24 mouse cellular contexts compared by ENCODE assay signal in genomic region chr13:106699957-106700356, GRCm38 (mm10).
DNase-seq lines count a peak whose midpoint lies in the region; ATAC-seq lines count a peak whose summit lies in the region.
"Had no signal": no experiment of that assay in that cellular context is flagged by ENCODE, and none has a peak within 500 bp of the region (broad histone marks: within the 10 kb centered on the region; RNA-seq: fewer than 3 reads in every experiment).

No protein-coding gene starts in this region.

- H3K27me3 ChIP-seq in megakaryocyte, embryonic 14.5 days (replicated peaks) = no peaks in the 10 kb centered on the region
- H3K27me3 ChIP-seq: embryonic facial prominence, embryonic 12.5 days; heart, embryonic 15.5 days; hindbrain, embryonic 12.5 days; midbrain, embryonic 13.5 days had no signal

- H3K9me3 ChIP-seq in megakaryocyte, embryonic 14.5 days = peaks cover 13% of the 10 kb centered on the region; the same call in 1 of the 2 replicates
- H3K9me3 ChIP-seq: embryonic facial prominence, embryonic 12.5 days; heart, embryonic 10.5 days; heart, embryonic 15.5 days; hindbrain, embryonic 12.5 days; midbrain, embryonic 13.5 days had no signal

- DNase-seq in frontal cortex, postnatal 14 days (ENCODE audit: low spot score in 2 of 2) = no peak
- no peak for DNase-seq in testis, postnatal 14 days (ENCODE audit: low spot score)
- no peak for DNase-seq in adrenal gland, postnatal 10 days
- DNase-seq: adrenal gland, postnatal 36 days; B cell, adult 2 months; cerebellum, adult 8-10 months; cerebellum, postnatal 36 days; embryo, embryonic 11 days; gastrocnemius, postnatal 25 days; heart, adult 11 months; kidney, adult 11 months; kidney, postnatal 10 days; liver; lung, embryonic 14.5 days; lung, postnatal 14 days had no signal

- peak overlapping the region; percentile 42 for H3K4me3 ChIP-seq in megakaryocyte, embryonic 14.5 days (replicated peaks)
- H3K4me3 ChIP-seq: embryonic facial prominence, embryonic 12.5 days; heart, embryonic 10.5 days; heart, embryonic 15.5 days; hindbrain, embryonic 12.5 days; midbrain, embryonic 13.5 days had no signal

- peaks cover 20% of the 10 kb centered on the region for H3K36me3 ChIP-seq in megakaryocyte, embryonic 14.5 days (replicated peaks; ENCODE audit: low read length)
- H3K36me3 ChIP-seq: embryonic facial prominence, embryonic 12.5 days; heart, embryonic 10.5 days; heart, embryonic 15.5 days; hindbrain, embryonic 12.5 days; midbrain, embryonic 13.5 days had no signal

- H3K4me1 ChIP-seq in megakaryocyte, embryonic 14.5 days = peaks cover 19% of the 10 kb centered on the region
- H3K4me1 ChIP-seq: embryonic facial prominence, embryonic 12.5 days; heart, embryonic 10.5 days; heart, embryonic 15.5 days; hindbrain, embryonic 12.5 days; midbrain, embryonic 13.5 days had no signal

- ATAC-seq in frontal cortex, adult (ENCODE audit: low TSS enrichment) = 0 out of 2 replicates have a peak, but pooled peaks have one; percentile 20
- ATAC-seq in megakaryocyte, adult 5-6 weeks (ENCODE audit: poor library complexity, severe bottlenecking) = no peak
- peak; percentile 93 for ATAC-seq in common myeloid progenitor, adult 5-6 weeks (replicated peaks; ENCODE audit: low read depth, poor library complexity, severe bottlenecking)
- ATAC-seq: midbrain, embryonic 13.5 days had no signal
